Mouse (Mus musculus) lung, embryonic 16.5 days (tissue): ENCODE results near the gene 4931406P16Rik. TPM values are rescaled to one million over a fixed set of nuclear protein-coding genes. Genes with fewer than 3 reads are reported as not detected.

Experiments used
- ATAC-seq: fragments of 200-750 bp; cut with Nextera tagmentation; 2 replicates; pipeline ENCODE4 v1.8.0; 2017; ENCODE audit warnings: low read depth, mild to moderate bottlenecking, moderate library complexity
- H3K27ac ChIP-seq: fragments of 300-500 bp; sonication (generic); 2 replicates; pipeline ENCODE4 v1.5.1; 2014; ENCODE audit warnings: mild to moderate bottlenecking, control low read depth, low read length
- H3K27me3 ChIP-seq: fragments of 300-500 bp; sonication (generic); 2 replicates; pipeline ENCODE4 v1.6.1; 2014; ENCODE audit warnings: low read depth, low read length, mixed read lengths; ENCODE audit not compliant: control insufficient read depth, insufficient read depth
- H3K36me3 ChIP-seq: fragments of 300-500 bp; sonication (generic); 2 replicates; pipeline ENCODE4 v1.6.1; 2014; ENCODE audit warnings: low read length; ENCODE audit not compliant: control insufficient read depth, insufficient read depth
- H3K4me1 ChIP-seq: fragments of 300-500 bp; sonication (generic); replicated peaks from 2 replicates; pipeline ENCODE4 v1.6.1; 2014; ENCODE audit warnings: low read length, mixed read lengths; ENCODE audit not compliant: control insufficient read depth, insufficient read depth
- H3K4me2 ChIP-seq: fragments of 300-500 bp; sonication (generic); 2 replicates; pipeline ENCODE4 v1.6.1; 2014; ENCODE audit warnings: low read depth, low read length, control low read depth
- H3K4me3 ChIP-seq: fragments of 300-500 bp; sonication (generic); 2 replicates; pipeline ENCODE4 v1.5.1; 2014; ENCODE audit warnings: mild to moderate bottlenecking, low read length, control low read depth
- H3K9ac ChIP-seq: fragments of 300-500 bp; sonication (generic); 2 replicates; pipeline ENCODE4 v1.6.1; 2014; ENCODE audit warnings: low read length, control low read depth
- H3K9me3 ChIP-seq: fragments of 300-500 bp; sonication (generic); 2 replicates; pipeline ENCODE4 v1.6.1; 2016; ENCODE audit warnings: low read length; ENCODE audit not compliant: control insufficient read depth
- WGBS: fragments of 180-500 bp; shearing (Covaris S2); extraction: QIAGEN DNeasy Blood & Tissue Kit; methylation state at CpG from one replicate; pipeline ENCODE4 v1.1.7; 2014; 5-methylcytosine and 5-hydroxymethylcytosine counted together
- polyA plus RNA-seq: library from polyadenylated mRNA; unstranded; fragments of >200 nt; fragmentation: Nextera tagmentation; extraction: Ambion mirVana; gene quantifications from 2 replicates; pipeline ENCODE4 v1.2.1, GENCODE M21; 2015

Gene 4931406P16Rik
- polyA plus RNA-seq, 1 experiment from 2014 or later = 63.8 TPM

DNA sequence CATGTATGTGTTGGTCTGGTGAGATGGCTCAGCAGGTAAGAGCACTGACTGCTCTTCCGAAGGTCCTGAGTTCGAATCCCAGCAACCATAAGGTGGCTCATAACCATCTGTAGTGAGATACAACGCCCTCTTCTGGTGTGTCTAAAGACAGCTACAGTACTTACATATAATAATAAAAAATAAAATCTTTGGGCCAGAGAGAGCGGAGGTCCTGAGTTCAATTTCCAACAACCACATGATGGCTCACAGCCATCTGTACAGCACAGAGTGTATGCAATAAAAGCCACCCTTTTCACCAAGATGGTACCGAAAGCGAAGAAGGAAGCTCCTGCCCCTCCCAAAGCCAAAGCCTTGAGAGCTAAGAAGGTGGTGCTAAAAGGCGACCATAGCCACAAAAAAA, 62.6 kb downstream of the 4931406P16Rik start, which contains the start of gene Gm6096:
Gene Gm6096, plus strand, starts transcription at position 301 of the 400 bp plus-strand sequence.
- Histone ChIP-seq H3K27me3 (no peaks in the 10 kb centered on the region), H3K36me3 (peaks cover 33% of the 10 kb centered on the region), H3K9ac (no peak within 1 kb of the TSS), H3K9me3 (no peaks in the 10 kb centered on the region), H3K4me3 (no peak within 1 kb of the TSS), H3K27ac (no peak within 1 kb of the TSS), H3K4me1 (no peaks in the 10 kb centered on the region), H3K4me2 (no peak within 1 kb of the TSS)
- no peak for ATAC-seq
- WGBS = 93% methylated on average over 7 of the region's 7 CpGs

DNA sequence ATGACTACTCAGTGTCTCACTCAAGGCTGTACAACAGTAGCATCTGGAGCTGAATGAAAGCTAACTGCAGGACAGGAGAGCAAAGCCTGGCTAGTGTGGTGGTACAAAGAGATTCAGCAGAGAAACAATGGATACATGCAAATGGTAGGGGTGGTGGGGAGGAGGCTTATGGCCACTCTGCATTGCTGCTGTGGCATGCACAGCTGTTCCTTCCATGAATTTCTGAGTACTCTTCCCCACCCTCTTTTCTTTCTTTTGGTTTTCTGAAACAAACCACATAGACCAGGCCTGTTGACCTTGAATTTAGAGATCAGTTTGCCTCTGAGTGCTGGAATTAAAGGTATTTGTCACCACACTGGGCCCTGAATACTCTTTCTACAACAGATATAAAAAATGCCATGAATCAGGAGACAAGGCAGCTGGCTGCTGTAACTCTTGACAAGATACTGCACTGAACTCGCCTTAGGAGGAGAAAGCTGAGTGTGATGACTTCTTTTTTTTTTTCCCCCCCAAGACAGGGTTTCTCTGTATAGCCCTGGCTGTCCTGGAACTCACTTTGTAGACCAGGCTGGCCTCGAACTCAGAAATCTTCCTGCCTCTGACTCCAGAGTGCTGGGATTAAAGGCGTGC, 66.4 kb downstream of the 4931406P16Rik start:
- Histone ChIP-seq H3K4me2 (no peak overlapping the region), H3K9me3 (no peaks in the 10 kb centered on the region), H3K27ac (no peak overlapping the region), H3K36me3 (peaks cover 40% of the 10 kb centered on the region), H3K27me3 (no peaks in the 10 kb centered on the region), H3K9ac (no peak overlapping the region), H3K4me1 (no peaks in the 10 kb centered on the region), H3K4me3 (no peak overlapping the region)
- WGBS = 92% methylated on average over 3 of the region's 3 CpGs
- ATAC-seq = no peak

DNA sequence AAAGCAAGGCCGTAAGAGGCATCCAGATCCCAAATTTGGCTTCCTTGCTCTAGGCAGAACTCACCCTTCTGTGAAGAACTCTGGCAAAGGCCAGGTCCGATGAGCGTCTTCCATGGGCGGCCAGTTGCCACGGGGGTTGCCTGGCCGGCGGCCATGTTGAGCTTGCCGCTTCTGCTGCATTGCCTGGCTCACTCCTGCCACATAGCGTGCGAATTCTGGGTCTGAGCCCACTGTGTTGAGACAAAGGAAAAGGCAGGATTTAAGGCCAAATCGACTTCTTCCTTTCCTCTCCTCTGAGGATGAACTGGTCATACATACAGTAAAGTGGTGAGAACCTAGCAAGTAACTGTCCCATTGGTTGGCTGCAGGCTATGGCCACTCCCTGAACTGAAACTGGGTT, 71.2 kb downstream of the 4931406P16Rik start:
- ATAC-seq = no peak
- Histone ChIP-seq H3K9ac (no peak overlapping the region), H3K4me1 (no peaks in the 10 kb centered on the region), H3K4me3 (no peak overlapping the region), H3K36me3 (peaks cover 46% of the 10 kb centered on the region), H3K9me3 (no peaks in the 10 kb centered on the region), H3K27me3 (no peaks in the 10 kb centered on the region), H3K27ac (no peak overlapping the region), H3K4me2 (no peak overlapping the region)
- 92% methylated on average over 11 of the region's 11 CpGs for WGBS

DNA sequence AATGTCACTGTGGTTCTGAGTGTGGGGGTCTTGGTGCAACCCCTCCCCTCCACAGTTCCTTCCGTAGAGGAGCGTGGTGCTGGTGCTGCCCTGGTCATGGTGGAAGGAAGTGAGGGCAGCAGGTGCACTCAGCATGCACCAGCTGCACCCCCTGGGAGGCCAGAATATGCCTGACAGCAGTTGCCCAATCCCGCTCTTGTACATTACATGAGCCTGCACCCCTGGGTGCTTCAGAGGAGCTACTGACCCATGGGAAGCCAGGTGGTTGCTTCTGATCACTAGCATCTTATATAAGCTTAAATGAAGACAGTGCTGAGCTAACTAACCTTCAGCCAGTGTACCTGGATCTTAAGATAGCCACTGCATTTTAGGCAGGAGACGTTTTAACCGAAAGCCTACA, 75.3 kb downstream of the 4931406P16Rik start:
- Histone ChIP-seq H3K9me3 (no peaks in the 10 kb centered on the region), H3K4me2 (no peak overlapping the region), H3K27ac (no peak overlapping the region), H3K9ac (no peak overlapping the region), H3K36me3 (peaks cover 34% of the 10 kb centered on the region), H3K27me3 (no peaks in the 10 kb centered on the region), H3K4me1 (peaks cover 4% of the 10 kb centered on the region), H3K4me3 (no peak overlapping the region)
- ATAC-seq = no peak
- 88% methylated on average over 5 of the region's 5 CpGs for WGBS

DNA sequence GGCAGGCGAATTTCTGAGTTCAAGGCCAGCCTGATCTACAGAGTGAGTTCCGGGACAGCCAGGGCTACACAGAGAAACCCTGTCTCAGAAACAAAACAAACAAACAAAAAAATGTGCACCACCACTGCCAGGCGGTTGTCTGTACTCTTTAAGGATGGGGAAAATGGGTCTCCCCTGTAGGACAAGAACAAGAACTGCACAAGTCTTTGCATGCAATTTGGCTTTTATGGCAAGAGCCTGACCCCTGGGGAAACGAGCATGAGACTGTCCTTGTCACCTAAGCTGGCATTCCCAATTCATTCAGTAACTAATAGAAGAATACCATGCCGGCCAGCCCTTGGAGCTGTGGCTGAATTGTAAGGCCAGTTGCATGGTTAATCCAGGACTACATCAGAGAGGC, 77.7 kb downstream of the 4931406P16Rik start:
- no peaks in the 10 kb centered on the region for H3K9me3 ChIP-seq
- H3K27me3 ChIP-seq = no peaks in the 10 kb centered on the region
- H3K4me2 ChIP-seq = no peak overlapping the region
- peaks cover 8% of the 10 kb centered on the region for H3K4me1 ChIP-seq
- peaks cover 26% of the 10 kb centered on the region for H3K36me3 ChIP-seq
- no peak for ATAC-seq
- H3K4me3 ChIP-seq = no peak overlapping the region
- H3K27ac ChIP-seq = no peak overlapping the region
- no peak overlapping the region for H3K9ac ChIP-seq
- 83% methylated on average over 5 of the region's 5 CpGs for WGBS

DNA sequence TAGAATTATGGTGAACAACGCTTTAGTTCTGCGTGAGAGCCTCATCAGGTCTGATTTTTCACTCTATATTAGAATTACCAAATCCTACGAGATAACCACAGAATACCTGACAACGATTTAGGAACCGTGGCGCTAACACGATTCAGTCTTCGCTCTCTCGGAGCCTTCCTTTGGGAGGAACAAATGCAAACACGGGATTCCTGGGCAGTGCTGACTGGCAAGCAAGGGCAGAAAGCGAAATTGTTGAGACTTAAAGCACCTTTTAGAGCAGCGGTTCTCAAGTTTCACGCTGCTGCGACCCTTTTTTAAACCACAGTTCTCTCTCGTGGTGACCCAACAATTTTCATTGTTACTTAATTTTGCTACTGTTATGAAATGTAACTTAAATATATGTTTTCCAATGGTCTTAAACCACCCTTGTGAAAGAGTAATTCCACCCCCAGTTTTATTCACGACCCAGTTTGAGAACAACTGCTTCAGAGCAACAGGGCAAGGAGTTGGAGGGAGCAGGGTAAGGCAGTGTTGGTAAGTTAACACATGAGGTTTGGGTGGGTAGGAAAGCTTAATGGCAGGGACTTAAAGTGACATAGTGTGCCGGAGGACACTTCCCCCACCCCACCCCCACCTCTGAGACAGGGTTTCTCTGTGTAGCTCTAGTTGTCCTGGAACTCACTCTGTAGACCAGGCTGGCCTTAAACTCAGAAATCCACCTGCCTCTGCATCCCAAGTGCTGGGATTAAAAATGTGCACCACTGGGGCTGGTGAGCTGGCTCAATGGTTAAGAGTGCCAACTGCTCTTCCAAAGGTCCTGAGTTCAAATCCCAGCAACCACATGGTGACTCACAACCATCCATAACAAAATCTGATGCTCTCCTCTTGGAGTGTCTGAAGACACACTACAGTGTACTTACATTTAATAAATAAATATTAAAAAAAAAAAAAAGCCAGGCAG, 78.5 kb downstream of the 4931406P16Rik start:
- Histone ChIP-seq H3K4me1 (peaks cover 11% of the 10 kb centered on the region), H3K27ac (peak overlapping the region; percentile 94), H3K9me3 (no peaks in the 10 kb centered on the region), H3K27me3 (no peaks in the 10 kb centered on the region), H3K4me3 (peak overlapping the region; percentile 55), H3K4me2 (peak overlapping the region; percentile 81), H3K9ac (peak overlapping the region; percentile 75), H3K36me3 (peaks cover 26% of the 10 kb centered on the region)
- ATAC-seq = no peak
- WGBS = 1% methylated on average over 17 of the region's 17 CpGs

DNA sequence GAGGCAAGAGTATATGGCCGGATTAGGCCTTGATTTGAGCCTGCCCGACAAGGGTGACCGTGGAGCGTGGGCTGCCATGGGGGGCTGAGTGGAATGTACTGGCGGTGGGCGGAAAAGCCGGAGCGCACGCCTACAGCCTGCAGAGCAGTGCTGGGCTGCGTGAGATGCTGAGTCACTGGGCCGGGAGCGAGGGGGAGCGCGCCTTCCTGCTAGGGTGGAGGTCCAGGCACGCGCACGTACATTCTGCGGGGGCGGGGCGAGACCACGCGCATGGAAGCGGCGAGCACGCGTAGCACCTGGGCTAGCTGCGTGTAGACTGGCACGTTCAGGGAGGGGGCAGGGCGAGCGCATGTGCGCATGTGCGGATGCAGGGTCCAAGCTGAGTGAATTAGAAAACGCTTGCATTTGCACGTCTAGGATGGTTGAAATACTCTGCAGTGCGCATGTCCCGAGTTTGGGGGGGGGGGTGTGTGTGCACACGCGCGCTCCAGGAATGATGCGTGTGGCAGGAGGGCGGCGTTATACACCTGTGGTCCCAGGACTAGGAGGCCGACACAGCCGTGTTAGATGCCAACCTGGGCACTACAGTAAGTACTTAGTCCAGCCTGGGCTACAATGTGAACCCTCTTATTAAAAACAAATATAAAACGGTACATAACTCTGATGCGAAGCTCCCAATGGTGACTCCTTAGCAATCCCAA, 79.3 kb downstream of the 4931406P16Rik start:
- peaks cover 19% of the 10 kb centered on the region for H3K36me3 ChIP-seq
- no peaks in the 10 kb centered on the region for H3K27me3 ChIP-seq
- no peaks in the 10 kb centered on the region for H3K9me3 ChIP-seq
- peak overlapping the region; percentile 55 for H3K4me3 ChIP-seq
- peaks cover 15% of the 10 kb centered on the region for H3K4me1 ChIP-seq
- H3K4me2 ChIP-seq = peak overlapping the region; percentile 81
- peak; percentile 90 for ATAC-seq
- H3K9ac ChIP-seq = peak overlapping the region; percentile 75
- under 1% methylated on average over 46 of the region's 46 CpGs for WGBS
- peak overlapping the region; percentile 94 for H3K27ac ChIP-seq

DNA sequence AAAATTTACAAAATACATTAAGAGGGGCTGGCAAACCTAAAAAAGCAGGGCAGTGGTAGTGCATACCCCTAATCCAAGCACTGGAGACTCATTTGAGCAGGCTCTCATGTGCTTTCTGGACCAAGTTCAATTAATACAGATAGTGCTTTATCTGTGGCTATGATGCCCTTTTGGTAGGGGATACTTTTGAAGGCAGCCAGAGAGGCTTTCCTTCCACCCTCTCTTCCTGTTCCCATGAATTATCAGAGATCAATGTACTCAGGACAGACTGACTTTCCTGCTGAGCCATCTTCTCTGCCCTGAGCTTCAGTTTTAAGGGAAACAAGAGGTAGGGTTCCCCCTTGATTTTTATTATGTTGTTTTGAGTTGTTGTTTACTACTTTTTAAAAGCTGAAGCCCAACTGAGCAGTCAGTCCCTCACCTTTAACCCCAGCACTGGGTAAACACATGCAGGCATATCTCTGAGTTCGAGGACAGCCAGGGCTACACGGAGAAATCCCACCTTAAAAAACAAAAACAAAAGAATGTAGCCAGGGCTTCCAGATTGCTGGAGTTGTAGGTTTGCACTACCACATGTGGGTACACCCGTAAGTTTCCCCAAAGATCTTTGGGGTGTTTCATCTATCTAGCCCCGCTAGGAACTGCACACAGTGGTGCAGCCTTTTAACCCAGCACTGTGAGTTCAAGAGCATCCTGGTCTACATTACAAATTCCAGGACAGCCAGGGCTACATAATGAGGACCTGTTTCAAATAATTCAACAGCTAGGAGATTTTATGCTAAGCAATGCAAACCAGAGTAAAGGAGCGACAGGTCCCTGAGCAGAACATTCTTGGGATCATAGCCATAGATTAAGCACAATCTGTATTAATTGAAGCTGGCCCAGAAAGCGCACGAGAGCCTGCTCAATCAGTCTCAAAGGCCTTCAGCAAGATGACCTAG, 80.3 kb downstream of the 4931406P16Rik start:
- H3K36me3 ChIP-seq = peaks cover 11% of the 10 kb centered on the region
- peak overlapping the region; percentile 81 for H3K4me2 ChIP-seq
- peaks cover 24% of the 10 kb centered on the region for H3K4me1 ChIP-seq
- H3K27me3 ChIP-seq = no peaks in the 10 kb centered on the region
- 34% methylated on average over 7 of the region's 7 CpGs for WGBS
- no peaks in the 10 kb centered on the region for H3K9me3 ChIP-seq
- H3K9ac ChIP-seq = peak overlapping the region; percentile 75
- peak overlapping the region; percentile 55 for H3K4me3 ChIP-seq
- no peak for ATAC-seq
- H3K27ac ChIP-seq = peak overlapping the region; percentile 94
